Mouse (Mus musculus) thymus, adult 18-20 months (tissue): ENCODE measurements around the gene Obp1b.
"Not testable (repeated sequence)": the region's sequence is repeated elsewhere in the genome, so short reads cannot be mapped to it uniquely, and the experiment has no call there.

Experiments
- DNase-seq, 2 experiments: peaks; one replicate each; pipeline ENCODE4 v3.0.0; 2022; ENCODE audit warnings: mixed read lengths in 2 of 2

Obp1b gene

GRCm38 (mm10) chrX:78186477-78186876, at the start of gene Obp1b:
TSS of gene Obp1b (plus strand) at chrX:78186777.
- not testable (repeated sequence) for DNase-seq

- DNase-seq, result not testable (repeated sequence)
These were observed 15.6 kb downstream of the Obp1b start for GRCm38 (mm10) chrX:78202220-78202619.

GRCm38 (mm10) chrX:78202829-78203228, 16.3 kb downstream of the Obp1b start:
- no peak for DNase-seq
